ENCODE assay signal across 8 mouse cellular contexts in the genomic region with DNA sequence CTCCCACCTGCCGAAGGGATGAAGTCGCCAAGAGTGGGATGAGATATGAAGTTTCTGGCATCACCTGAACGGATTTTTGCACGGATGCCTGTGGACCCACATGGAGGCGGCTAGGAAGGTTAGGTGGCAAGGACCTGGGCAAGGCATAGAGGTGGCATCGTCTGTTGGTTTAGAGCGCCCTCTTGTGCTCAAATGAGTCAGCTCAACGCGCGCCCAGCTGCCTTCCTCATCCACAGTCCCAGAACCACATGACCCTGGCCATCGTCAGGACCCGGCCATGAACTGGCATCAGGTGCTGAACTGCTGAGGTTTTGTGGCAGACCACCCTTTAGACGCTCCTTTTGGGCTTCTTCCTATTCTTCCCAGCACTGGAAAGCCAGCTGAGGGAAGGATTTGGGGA. TPM values are rescaled to one million over a fixed set of nuclear protein-coding genes. Genes with fewer than 3 reads are reported as not detected.
A peak's percentile ranks its signal among the peaks of the same experiment; 100 is the strongest.
DNase-seq lines count a peak whose midpoint lies in the region; ATAC-seq and TF ChIP-seq lines count a peak whose summit lies in the region.

No protein-coding gene starts in this region.

- no peaks in the 10 kb centered on the region for H3K9me3 ChIP-seq in MEL (replicated peaks; ENCODE audit: insufficient read depth, low read length)

- ATAC-seq in erythroblast, adult 5-6 weeks (replicated peaks; ENCODE audit: low FRiP score, poor library complexity, severe bottlenecking): 0 out of 2 replicates have a peak, but pooled peaks have one; percentile 45
- peak; percentile 51 to 60 for ATAC-seq in hematopoietic stem cell, adult 5-6 weeks (replicated peaks in 1 of 2; ENCODE audit: insufficient read depth in 1 of 2, low FRiP score in 2 of 2, low TSS enrichment in 1 of 2, low read depth in 1 of 2, poor library complexity in 2 of 2, severe bottlenecking in 2 of 2)
- no peak for ATAC-seq in erythroid progenitor cell, adult 5-6 weeks (replicated peaks; ENCODE audit: low FRiP score, poor library complexity, severe bottlenecking)

- no peak overlapping the region for H3K4me3 ChIP-seq in MEL (ENCODE audit: control insufficient read depth in 1 of 2, insufficient read depth in 1 of 2, low read depth in 2 of 2, low read length in 2 of 2)
- no peak overlapping the region for H3K4me3 ChIP-seq in bone marrow macrophage, adult 2 months (ENCODE audit: insufficient read depth, low read length)

- peaks cover 6 to 10% of the 10 kb centered on the region in 2 experiments for H3K27me3 ChIP-seq in MEL (ENCODE audit: control insufficient read depth in 1 of 2, insufficient read depth in 2 of 2, low read length in 2 of 2)

- TF ChIP-seq CTCF in MEL (IDR thresholded peaks at IDR 0.05 in 2 of 3, conservative IDR thresholded peaks at IDR 0.05 in 1 of 3; ENCODE audit: control insufficient read depth in 1 of 3, insufficient read depth in 1 of 3, low read depth in 2 of 3, low read length in 3 of 3, poor library complexity in 1 of 3, severe bottlenecking in 1 of 3): peak; percentile 96 to 99 (median 99)
- peak; percentile 83 for TF ChIP-seq CTCF in bone marrow macrophage, adult 2 months (IDR thresholded peaks at IDR 0.05; ENCODE audit: low read depth, low read length)

- H3K79me2 ChIP-seq in MEL (ENCODE audit: control insufficient read depth, insufficient read depth, low read length, poor library complexity): no peaks in the 10 kb centered on the region

- peak; percentile 97 for TF ChIP-seq RAD21 in MEL (IDR thresholded peaks at IDR 0.05; ENCODE audit: low read depth, low read length)

- no peak overlapping the region for H3K27ac ChIP-seq in MEL (ENCODE audit: control insufficient read depth, low read depth, low read length)
- no peak overlapping the region for H3K27ac ChIP-seq in bone marrow macrophage, adult 2 months (ENCODE audit: insufficient read depth, low read depth, low read length)

- peaks cover 0 to 4% of the 10 kb centered on the region in 2 experiments; a peak in 1 of 4 replicates for H3K4me1 ChIP-seq in MEL (ENCODE audit: control insufficient read depth in 1 of 2, insufficient read depth in 2 of 2, low read length in 2 of 2)
- H3K4me1 ChIP-seq in bone marrow macrophage, adult 2 months (ENCODE audit: control insufficient read depth, insufficient read depth, low read length): no peaks in the 10 kb centered on the region

- no peaks in the 10 kb centered on the region for H3K36me3 ChIP-seq in MEL (ENCODE audit: control insufficient read depth in 1 of 2, insufficient read depth in 2 of 2, low read length in 2 of 2)

- no peak overlapping the region for H3K9ac ChIP-seq in MEL (ENCODE audit: control insufficient read depth, low read depth, low read length, poor library complexity, severe bottlenecking)

- no peak for TF ChIP-seq POLR2A in MEL (IDR thresholded peaks at IDR 0.05; ENCODE audit: control insufficient read depth in 1 of 2, insufficient read depth in 1 of 2, low read depth in 1 of 2, low read length in 2 of 2, poor library complexity in 1 of 2)
- TF ChIP-seq POLR2A in bone marrow macrophage, adult 2 months (IDR thresholded peaks at IDR 0.05; ENCODE audit: borderline replicate concordance, low read depth, low read length): no peak

- TF ChIP-seq EP300 in MEL (IDR thresholded peaks at IDR 0.05; ENCODE audit: low read depth in 1 of 2, low read length in 2 of 2): no peak

- DNase-seq in MEL (ENCODE audit: low read depth, low spot score): peak; percentile 80
- DNase-seq in layer of hippocampus, adult 9-10 months (ENCODE audit: low spot score): peak; percentile 71
- DNase-seq in lung, postnatal 25 days (ENCODE audit: low spot score): peak; percentile 75
- peak; percentile 84 to 89 for DNase-seq in right cerebral cortex, postnatal 10 days (ENCODE audit: low spot score in 2 of 2)

TF ChIP-seq in MEL, 35 proteins besides CTCF, POLR2A, EP300 and RAD21:
- TF ChIP-seq ELF1 (IDR thresholded peaks at IDR 0.05; ENCODE audit: low read depth, low read length): no peak
- no peak for TF ChIP-seq NRF1 (IDR thresholded peaks at IDR 0.05; ENCODE audit: insufficient read depth, low read depth, low read length, poor library complexity, severe bottlenecking)
- no peak for TF ChIP-seq E2F4 (IDR thresholded peaks at IDR 0.05; ENCODE audit: borderline replicate concordance, low read depth, low read length)
- peak; percentile 69 for TF ChIP-seq USF1 (IDR thresholded peaks at IDR 0.05; ENCODE audit: low read depth, low read length)
- no peak for TF ChIP-seq SIN3A (IDR thresholded peaks at IDR 0.05; ENCODE audit: low read length)
- peak; percentile 89 for TF ChIP-seq ZC3H11A (IDR thresholded peaks at IDR 0.05; ENCODE audit: low read depth, low read length)
- peak; percentile 91 for TF ChIP-seq SMC3 (IDR thresholded peaks at IDR 0.05; ENCODE audit: low read depth, low read length)
- no peak for TF ChIP-seq TBP (IDR thresholded peaks at IDR 0.05; ENCODE audit: low read depth, low read length)

RNA-seq across cellular contexts. Expression of a gene that starts 12.0 kb away (rescaled TPM):
- total RNA-seq in MEL (2012; rRNA removed): not detected in 2 replicates
- not detected for polyA plus RNA-seq in MEL (2012; ENCODE audit: insufficient read depth in 1 of 2, insufficient read length in 2 of 2, low read depth in 1 of 2, low replicate concordance in 2 of 2, missing spikeins in 1 of 2)
- polyA plus RNA-seq in bone marrow macrophage, adult 2 months (2012; ENCODE audit: insufficient read depth, insufficient read length, missing spikeins): not detected in 2 replicates
- total RNA-seq in erythroblast, adult 5-6 weeks (2015; ENCODE audit: low replicate concordance): not detected in 2 replicates
- total RNA-seq in erythroblast, adult 5-6 weeks (2017; ENCODE audit: low replicate concordance): not detected in 2 replicates
- 0.56 TPM in 1 of 2 replicates, not detected in the other for total RNA-seq in hematopoietic stem cell, adult 5-6 weeks (2017)
- not detected in 2 replicates for total RNA-seq in erythroid progenitor cell, adult 5-6 weeks (2015; ENCODE audit: low replicate concordance)
- total RNA-seq in erythroid progenitor cell, adult 5-6 weeks (2017; ENCODE audit: low replicate concordance): not detected in 2 replicates

RNA-seq across cellular contexts. Expression of a gene that starts 44.5 kb away (rescaled TPM):
- total RNA-seq in MEL (2012; rRNA removed): 0.39 and 0.69 TPM in 2 replicates
- under 1 TPM in 1 of 2 experiments, not detected in 1; 0.84 TPM for polyA plus RNA-seq in MEL (2012; ENCODE audit: insufficient read depth in 1 of 2, insufficient read length in 2 of 2, low read depth in 1 of 2, low replicate concordance in 2 of 2, missing spikeins in 1 of 2)
- polyA plus RNA-seq in bone marrow macrophage, adult 2 months (2012; ENCODE audit: insufficient read depth, insufficient read length, missing spikeins): 0.48 TPM in 1 of 2 replicates, not detected in the other
- total RNA-seq in erythroblast, adult 5-6 weeks (2015; ENCODE audit: low replicate concordance): not detected in 2 replicates
- total RNA-seq in erythroblast, adult 5-6 weeks (2017; ENCODE audit: low replicate concordance): not detected in 2 replicates
- not detected in 2 replicates for total RNA-seq in hematopoietic stem cell, adult 5-6 weeks (2017)
- not detected in 2 replicates for total RNA-seq in erythroid progenitor cell, adult 5-6 weeks (2015; ENCODE audit: low replicate concordance)
- total RNA-seq in erythroid progenitor cell, adult 5-6 weeks (2017; ENCODE audit: low replicate concordance): not detected in 2 replicates

RNA-seq across cellular contexts. Expression of a gene that starts 54.3 kb away (rescaled TPM):
- total RNA-seq in MEL (2012; rRNA removed): 26.7 and 34.1 TPM in 2 replicates
- 10 to 100 TPM in 1 of 2 experiments, not detected in 1; 41.1 TPM for polyA plus RNA-seq in MEL (2012; ENCODE audit: insufficient read depth in 1 of 2, insufficient read length in 2 of 2, low read depth in 1 of 2, low replicate concordance in 2 of 2, missing spikeins in 1 of 2)
- 10.1 and 11.4 TPM in 2 replicates for polyA plus RNA-seq in bone marrow macrophage, adult 2 months (2012; ENCODE audit: insufficient read depth, insufficient read length, missing spikeins)
- total RNA-seq in erythroblast, adult 5-6 weeks (2015; ENCODE audit: low replicate concordance): 5.0 TPM in 1 of 2 replicates, not detected in the other
- total RNA-seq in erythroblast, adult 5-6 weeks (2017; ENCODE audit: low replicate concordance): not detected in 2 replicates
- total RNA-seq in hematopoietic stem cell, adult 5-6 weeks (2017): 1.6 and 6.4 TPM in 2 replicates
- not detected in 2 replicates for total RNA-seq in erythroid progenitor cell, adult 5-6 weeks (2015; ENCODE audit: low replicate concordance)
- not detected in 2 replicates for total RNA-seq in erythroid progenitor cell, adult 5-6 weeks (2017; ENCODE audit: low replicate concordance)

RNA-seq across cellular contexts. Expression of a gene that starts 54.4 kb away (rescaled TPM):
- total RNA-seq in MEL (2012; rRNA removed): 1,548 and 1,549 TPM in 2 replicates
- 1,000 to 10,000 TPM in 1 of 2 experiments, 100 to 1,000 TPM in 1; 777 to 1,271 TPM for polyA plus RNA-seq in MEL (2012; ENCODE audit: insufficient read depth in 1 of 2, insufficient read length in 2 of 2, low read depth in 1 of 2, low replicate concordance in 2 of 2, missing spikeins in 1 of 2)
- 75.3 and 76.5 TPM in 2 replicates for polyA plus RNA-seq in bone marrow macrophage, adult 2 months (2012; ENCODE audit: insufficient read depth, insufficient read length, missing spikeins)
- total RNA-seq in erythroblast, adult 5-6 weeks (2015; ENCODE audit: low replicate concordance): 97.4 and 178 TPM in 2 replicates
- total RNA-seq in erythroblast, adult 5-6 weeks (2017; ENCODE audit: low replicate concordance): 48.6 and 66.1 TPM in 2 replicates
- 355 and 372 TPM in 2 replicates for total RNA-seq in hematopoietic stem cell, adult 5-6 weeks (2017)
- total RNA-seq in erythroid progenitor cell, adult 5-6 weeks (2015; ENCODE audit: low replicate concordance): 105 and 118 TPM in 2 replicates
- total RNA-seq in erythroid progenitor cell, adult 5-6 weeks (2017; ENCODE audit: low replicate concordance): 43.0 and 53.2 TPM in 2 replicates
